Mouse (Mus musculus) left cerebral cortex, adult 6 months (tissue): ENCODE measurements around the gene Olfr641. TPM values are rescaled to one million over a fixed set of nuclear protein-coding genes. Genes with fewer than 3 reads are reported as not detected.

Experiments
- long read RNA-seq, 2 experiments: library from polyadenylated mRNA; unstranded; transcript quantifications; one replicate each; pipeline ENCODE4 v2.0.0; 2019 to 2020
- polyA plus RNA-seq: library from polyadenylated mRNA; unstranded; fragments of <200 nt; fragmentation: Nextera tagmentation; gene quantifications from 2 replicates; pipeline ENCODE4 v1.2.3, GENCODE M21; 2021

The Olfr641 gene
- not detected in 2 replicates for polyA plus RNA-seq
- long read RNA-seq, experiment 1 = 0 reads
- long read RNA-seq, experiment 2 = 0 reads

DNA sequence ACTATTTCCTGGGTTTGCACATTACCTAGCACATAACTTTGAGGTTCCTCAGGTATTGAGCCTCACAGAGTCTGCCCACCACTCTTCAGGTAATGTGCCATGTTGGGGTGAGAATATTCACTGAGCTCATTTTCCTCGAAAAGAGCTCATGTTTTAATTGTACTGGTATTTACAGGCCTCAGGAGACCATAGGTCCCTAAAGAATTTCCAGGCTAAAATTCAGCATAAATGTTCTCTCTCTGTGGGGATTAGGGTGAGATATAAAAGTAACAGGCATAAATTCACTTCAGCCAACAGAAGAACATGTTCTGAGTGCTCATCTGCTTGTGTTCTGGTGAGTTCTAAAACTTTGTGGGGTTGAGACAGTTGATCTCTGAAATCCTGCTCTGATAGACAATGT, at the start of gene Olfr641:
TSS of gene Olfr641 (plus strand) at position 301 of the 400 bp plus-strand sequence.

DNA sequence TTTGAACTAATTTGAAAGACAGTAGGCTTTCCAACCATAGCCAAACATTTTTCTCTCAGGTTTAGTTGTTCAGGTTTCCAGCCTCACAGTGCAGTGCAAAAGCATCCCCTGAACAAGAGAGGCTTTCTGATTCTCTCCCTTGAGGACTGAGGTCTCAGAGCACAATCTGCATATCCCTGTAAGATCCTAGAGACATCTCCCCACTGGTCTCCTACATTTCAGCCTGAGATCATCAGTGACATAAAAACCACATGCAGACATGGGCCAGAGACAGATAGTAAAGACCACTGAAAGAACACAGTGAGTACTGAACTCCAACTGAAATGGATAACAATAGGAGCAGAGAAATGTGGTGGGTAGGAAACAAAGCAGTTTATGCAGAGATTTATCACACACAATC, 36.8 kb upstream of the Olfr641 start, which contains the start of gene Olfr638:
TSS of gene Olfr638 (plus strand) at position 301 of the 400 bp plus-strand sequence.

DNA sequence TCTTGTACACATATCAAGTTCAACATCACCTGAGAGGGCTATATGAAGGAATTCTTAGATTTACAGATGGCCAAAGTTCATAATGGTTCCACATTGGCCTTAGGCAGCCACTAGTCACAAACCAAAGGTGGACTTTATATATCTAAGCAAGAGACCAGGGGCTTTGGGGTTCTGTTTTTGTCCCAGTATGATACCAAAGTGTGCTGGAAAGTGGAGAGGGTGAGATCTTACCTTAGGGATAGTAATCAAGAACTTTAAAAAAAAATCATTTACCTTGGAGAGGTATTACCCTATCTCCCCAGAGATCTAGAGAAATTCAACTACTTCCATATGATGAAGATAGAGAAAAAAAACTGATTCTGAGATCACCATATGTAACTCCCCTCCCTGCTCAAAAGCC, 18.0 kb upstream of the Olfr641 start, which contains the start of gene Olfr639:
TSS of gene Olfr639 (minus strand) at position 101 of the 400 bp plus-strand sequence.

DNA sequence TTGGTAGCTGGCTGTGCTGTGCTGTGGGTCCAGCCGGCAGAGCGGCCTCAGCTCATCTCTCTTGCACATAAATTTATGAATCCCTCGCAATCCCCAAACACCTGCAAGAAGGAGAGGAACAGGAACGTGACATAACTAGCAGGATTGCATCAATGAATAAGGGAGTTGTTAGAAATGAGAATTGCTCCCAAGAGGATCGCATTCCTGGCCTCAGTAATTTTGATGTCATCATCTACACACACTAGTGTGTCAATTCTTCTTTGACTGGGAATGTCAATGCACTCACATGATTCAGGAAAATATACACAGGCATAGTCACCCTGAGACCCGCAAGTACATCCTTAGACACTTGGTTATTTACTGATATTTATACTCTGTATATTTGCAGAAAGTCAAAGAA, 9.8 kb upstream of the Olfr641 start, which contains the start of gene Olfr640:
TSS of gene Olfr640 (minus strand) at position 101 of the 400 bp plus-strand sequence.

DNA sequence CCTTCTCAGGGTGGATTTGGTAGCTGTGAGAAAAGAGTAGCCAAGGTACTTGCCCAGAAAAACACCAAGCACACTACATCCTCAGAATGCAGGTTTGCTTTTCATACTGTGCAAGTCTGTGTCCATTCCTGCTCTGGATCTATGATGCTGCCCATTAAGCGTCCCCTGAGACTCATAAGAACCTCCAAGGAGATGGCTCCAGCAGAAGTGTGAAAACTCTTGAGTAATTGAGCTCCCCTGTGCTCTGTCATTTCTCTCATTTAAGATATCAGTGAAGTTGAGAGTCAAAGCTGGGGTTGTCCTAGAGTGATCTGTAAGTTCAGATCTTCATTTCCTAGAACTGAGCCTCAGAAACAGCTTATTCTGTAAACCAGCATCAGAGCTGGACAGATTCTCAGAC, 17.3 kb downstream of the Olfr641 start, which contains the start of gene Olfr642:
TSS of gene Olfr642 (minus strand) at position 101 of the 400 bp plus-strand sequence.

DNA sequence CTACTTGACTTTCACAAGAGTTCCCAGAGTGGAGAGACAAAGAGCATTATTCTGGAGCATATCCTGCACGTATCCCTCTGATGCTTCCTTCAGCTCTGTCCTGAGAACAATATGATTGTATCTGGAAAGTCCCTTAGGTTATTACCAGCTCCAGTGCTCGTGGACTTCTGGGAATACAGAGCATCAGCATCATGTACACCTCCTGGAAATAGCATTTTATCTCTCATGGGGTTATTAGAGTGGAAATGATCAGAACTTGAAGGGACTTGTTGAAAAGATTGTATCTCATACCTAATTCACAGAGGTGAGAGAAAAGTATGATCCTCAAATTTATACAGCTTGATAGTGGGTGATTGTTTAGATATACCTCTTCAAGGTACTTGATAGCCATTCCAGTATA, 26.1 kb downstream of the Olfr641 start, which contains the start of gene 4930516K23Rik:
TSS of gene 4930516K23Rik (minus strand) at position 101 of the 400 bp plus-strand sequence.

DNA sequence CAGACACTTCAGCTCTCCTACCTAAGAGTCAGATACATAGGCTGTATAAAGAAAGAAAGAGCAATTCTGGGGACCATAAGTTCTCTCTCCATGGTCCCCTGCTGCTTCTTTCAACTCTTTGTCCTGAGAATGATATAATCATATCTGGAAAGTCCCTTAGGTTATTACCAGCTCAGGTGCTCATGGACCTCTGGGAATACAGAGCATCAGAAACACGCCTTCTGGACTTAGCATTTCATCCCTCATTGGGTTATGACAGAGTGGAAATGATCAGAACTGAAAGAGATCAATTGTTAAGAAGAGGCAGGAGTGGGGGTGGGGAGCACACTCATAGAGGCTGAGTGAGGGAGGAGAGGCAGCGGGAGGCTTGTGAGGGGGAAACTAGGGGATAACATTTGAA, 36.5 kb downstream of the Olfr641 start, which contains the start of gene Olfr644:
TSS of gene Olfr644 (minus strand) at position 101 of the 400 bp plus-strand sequence.

DNA sequence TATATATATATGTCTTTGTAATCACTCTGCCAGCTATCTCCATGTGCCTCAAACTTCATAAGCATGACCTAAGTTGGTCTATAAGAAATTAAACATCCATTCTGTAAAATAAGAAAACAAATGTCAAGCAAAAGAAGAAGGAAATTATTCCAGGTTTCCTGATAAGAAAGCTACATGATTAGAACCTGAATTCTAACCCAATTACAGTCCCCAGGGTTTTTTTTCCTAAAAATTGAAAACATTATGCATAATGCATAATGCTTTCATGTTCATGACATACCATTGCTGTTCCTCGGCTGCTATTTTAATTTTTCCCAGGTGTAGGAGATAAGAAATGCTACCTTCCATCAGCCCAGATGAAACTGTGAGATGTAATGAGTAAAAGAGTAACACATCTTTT, 50.1 kb downstream of the Olfr641 start, which contains the start of gene Olfr645:
TSS of gene Olfr645 (minus strand) at position 101 of the 400 bp plus-strand sequence.

Other genes with a start within 250 kb of the Olfr641 start
- gene Olfr67, start 243.6 kb upstream of the Olfr641 start, polyA plus RNA-seq = not detected in 2 replicates
- gene Hbb-bt, start 221.4 kb upstream of the Olfr641 start, polyA plus RNA-seq = 3.2 and 6.0 TPM in 2 replicates
- gene Hbb-bs, start 207.3 kb upstream of the Olfr641 start, polyA plus RNA-seq = 18.9 and 25.8 TPM in 2 replicates
- not detected in 2 replicates for gene Hbb-bh2, start 194.9 kb upstream of the Olfr641 start, polyA plus RNA-seq
- not detected in 2 replicates for gene Hbb-bh1, start 192.3 kb upstream of the Olfr641 start, polyA plus RNA-seq
- 0.20 TPM in 1 of 2 replicates, not detected in the other for gene Hbb-y, start 182.2 kb upstream of the Olfr641 start, polyA plus RNA-seq
- gene Olfr66, start 149.2 kb upstream of the Olfr641 start, polyA plus RNA-seq = not detected in 2 replicates
- gene Olfr64, start 141.0 kb upstream of the Olfr641 start, polyA plus RNA-seq = not detected in 2 replicates
- not detected in 2 replicates for gene Olfr65, start 132.0 kb upstream of the Olfr641 start, polyA plus RNA-seq
- gene Olfr631, start 106.6 kb upstream of the Olfr641 start, polyA plus RNA-seq = not detected in 2 replicates
- gene Olfr632, start 101.1 kb upstream of the Olfr641 start, polyA plus RNA-seq = not detected in 2 replicates
- gene Olfr633, start 91.0 kb upstream of the Olfr641 start, polyA plus RNA-seq = not detected in 2 replicates
- gene Olfr635, start 64.3 kb upstream of the Olfr641 start, polyA plus RNA-seq = 0.01 TPM in 1 of 2 replicates, not detected in the other
- gene Olfr638, start 36.7 kb upstream of the Olfr641 start, polyA plus RNA-seq = not detected in 2 replicates
- gene Olfr639, start 18.1 kb upstream of the Olfr641 start, polyA plus RNA-seq = 0.01 TPM in 1 of 2 replicates, not detected in the other
- not detected in 2 replicates for gene Olfr640, start 9.9 kb upstream of the Olfr641 start, polyA plus RNA-seq
- gene Olfr642, start 17.2 kb downstream of the Olfr641 start, polyA plus RNA-seq = not detected in 2 replicates
- gene 4930516K23Rik, start 26.0 kb downstream of the Olfr641 start, polyA plus RNA-seq = not detected in 2 replicates
- gene Olfr644, start 36.4 kb downstream of the Olfr641 start, polyA plus RNA-seq = not detected in 2 replicates
- not detected in 2 replicates for gene Olfr645, start 50.0 kb downstream of the Olfr641 start, polyA plus RNA-seq
- not detected in 2 replicates for gene Olfr646, start 69.4 kb downstream of the Olfr641 start, polyA plus RNA-seq
- not detected in 2 replicates for gene Ubqln5, start 94.4 kb downstream of the Olfr641 start, polyA plus RNA-seq
- not detected in 2 replicates for gene Olfr643, start 102.0 kb downstream of the Olfr641 start, polyA plus RNA-seq
- gene Ubqln3, start 107.8 kb downstream of the Olfr641 start, polyA plus RNA-seq = not detected in 2 replicates
- not detected in 2 replicates for gene Ubqlnl, start 115.1 kb downstream of the Olfr641 start, polyA plus RNA-seq
- not detected in 2 replicates for gene Olfm5, start 129.4 kb downstream of the Olfr641 start, polyA plus RNA-seq
- 0.04 and 0.09 TPM in 2 replicates for gene Olfr648, start 147.9 kb downstream of the Olfr641 start, polyA plus RNA-seq
- gene Olfr649, start 160.5 kb downstream of the Olfr641 start, polyA plus RNA-seq = not detected in 2 replicates
- gene Trim6, start 183.3 kb downstream of the Olfr641 start, polyA plus RNA-seq = 0.05 and 0.09 TPM in 2 replicates
- gene Trim34a, start 209.0 kb downstream of the Olfr641 start, polyA plus RNA-seq = 0.80 and 1.7 TPM in 2 replicates